Mouse (Mus musculus) lung, postnatal 36 days (tissue): ENCODE measurements around the gene Pnma3.
"Not testable (repeated sequence)": the region's sequence is repeated elsewhere in the genome, so short reads cannot be mapped to it uniquely, and the experiment has no call there.

Experiments used
- DNase-seq: peaks from one replicate; pipeline ENCODE4 v3.0.0; 2022; ENCODE audit warnings: mixed read lengths

The Pnma3 gene

GRCm38 (mm10) chrX:73064415-73064793 lies at the start of gene Pnma3:
Gene Pnma3 (plus strand): TSS chrX:73064787.
- no peak for DNase-seq

GRCm38 (mm10) chrX:73037003-73037402 lies 27.6 kb upstream of the Pnma3 start, which contains the start of gene Pnma5:
Gene Pnma5 (minus strand): TSS chrX:73037103.
- no peak for DNase-seq

- no peak for DNase-seq
Measured at GRCm38 (mm10) chrX:73038831-73039230, 25.8 kb upstream of the Pnma3 start.

DNA sequence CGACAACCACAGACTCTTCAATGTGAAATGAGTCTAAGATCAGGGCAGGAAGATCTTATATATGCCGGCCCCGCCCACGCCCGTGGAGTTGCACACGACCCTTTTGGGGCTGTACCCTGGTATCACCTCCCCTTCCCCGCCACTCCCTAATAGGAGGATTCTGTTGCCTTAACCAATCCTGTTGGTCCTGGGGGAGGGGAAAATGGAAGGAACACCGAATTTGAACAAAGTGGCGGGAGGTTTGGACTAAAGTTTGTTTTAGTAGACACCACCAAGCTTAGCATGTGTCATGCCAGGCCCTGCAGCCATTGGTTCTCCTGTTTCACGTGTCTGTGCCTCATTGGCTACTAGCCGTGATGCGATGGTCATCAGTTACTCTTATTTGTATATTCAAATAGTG lies 24.9 kb upstream of the Pnma3 start:
- no peak for DNase-seq

DNA sequence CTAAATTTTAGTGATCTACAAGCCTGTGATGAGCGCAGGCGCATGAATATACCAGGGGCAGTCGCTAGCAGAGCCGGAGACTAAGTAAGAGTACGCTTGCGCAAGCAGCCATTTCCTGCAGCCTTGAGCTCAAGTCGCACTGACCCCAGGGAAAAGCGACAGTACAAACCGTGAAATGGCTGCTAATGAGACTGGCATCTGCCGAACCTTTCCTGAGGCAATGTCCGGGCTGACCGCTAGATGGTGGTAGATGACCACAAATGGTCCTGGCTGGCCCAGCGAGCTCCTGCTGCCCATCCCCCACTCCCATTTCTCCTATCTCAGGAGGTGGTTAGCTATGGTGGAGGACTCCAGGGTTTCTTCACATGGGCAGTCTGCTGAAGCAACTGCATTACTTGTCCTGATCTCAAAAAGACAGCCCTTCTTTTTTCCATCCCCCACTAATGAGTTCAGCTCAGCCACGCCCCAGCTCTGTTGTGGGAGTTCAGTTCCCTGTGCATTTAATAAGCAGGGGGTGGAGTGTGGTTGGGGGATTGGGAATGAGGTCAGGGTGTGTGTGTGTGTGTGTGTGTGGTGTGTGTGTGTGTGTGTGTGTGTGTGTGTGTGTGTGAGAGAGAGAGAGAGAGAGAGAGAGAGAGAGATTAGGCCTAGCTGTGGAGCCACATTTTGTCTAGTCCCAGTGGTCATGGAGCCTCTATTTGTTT lies 10.6 kb upstream of the Pnma3 start:
- DNase-seq: peak; percentile 96

DNA sequence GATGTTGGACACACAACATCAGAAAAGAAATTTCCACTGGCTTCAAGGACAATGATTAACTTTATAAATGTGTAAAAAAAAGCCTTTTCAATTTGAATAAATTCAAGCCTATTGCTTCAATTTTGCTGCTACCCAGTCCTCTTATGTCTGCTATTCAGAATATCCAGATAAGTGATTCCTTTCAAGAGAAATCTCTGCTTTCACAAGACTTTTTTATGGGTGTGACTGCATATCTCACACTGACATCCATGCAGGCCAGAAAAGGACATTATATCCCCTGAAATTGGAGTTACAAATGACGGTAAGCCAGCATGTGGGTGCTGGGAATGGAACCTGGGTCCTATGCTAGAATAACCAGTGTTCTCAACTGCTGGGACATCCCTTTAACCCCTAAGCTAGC lies 3.1 kb upstream of the Pnma3 start:
- DNase-seq: no peak

- DNase-seq: no peak
Measured at GRCm38 (mm10) chrX:73062323-73062722, 2.3 kb upstream of the Pnma3 start.

DNA sequence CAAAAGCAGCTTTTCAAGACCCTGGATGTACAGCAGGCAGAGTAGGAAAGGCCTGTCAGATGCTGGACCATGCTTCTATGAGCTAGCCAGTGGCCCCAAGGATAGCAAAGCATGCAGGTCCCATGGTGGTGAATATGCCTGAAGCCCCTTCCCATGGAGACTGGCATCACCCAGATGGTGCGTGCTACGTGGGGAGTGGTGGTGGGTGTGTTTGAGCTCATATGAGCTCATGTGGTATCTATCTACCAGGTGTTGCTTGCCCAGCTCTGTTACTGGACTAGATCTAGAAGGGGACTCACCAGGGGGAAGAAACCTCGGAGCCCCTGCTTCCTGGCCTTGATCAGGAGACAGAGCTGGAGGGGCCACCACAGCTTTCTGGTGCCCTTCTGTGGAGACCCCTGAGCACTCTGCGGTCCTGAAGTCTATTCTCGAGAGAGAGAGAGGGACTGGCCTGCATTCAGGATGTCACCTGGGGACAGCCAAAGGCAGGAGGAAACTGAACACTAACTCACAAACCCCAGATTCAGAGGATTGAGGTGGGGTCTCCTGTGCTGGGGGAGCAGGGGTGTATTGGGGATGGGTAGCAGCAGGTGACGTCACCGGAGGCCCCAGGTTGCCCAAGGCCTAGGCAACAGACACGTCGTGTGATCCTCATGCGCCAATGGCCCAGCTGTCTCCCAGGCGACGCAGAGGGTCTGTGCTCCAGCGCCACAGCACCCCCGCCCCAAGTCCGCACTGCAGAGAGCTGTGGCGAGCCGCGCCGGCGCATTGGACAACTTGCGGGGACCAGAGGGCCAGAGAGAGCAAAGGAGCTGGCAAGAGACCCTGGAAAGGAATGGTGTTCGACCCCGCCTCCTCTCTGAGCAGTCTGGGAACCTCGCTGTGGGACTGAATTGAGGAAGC lies 824 bp upstream of the Pnma3 start:
- DNase-seq: no peak

GRCm38 (mm10) chrX:73066765-73067312 lies 2.3 kb downstream of the Pnma3 start:
- not testable (repeated sequence) for DNase-seq

DNA sequence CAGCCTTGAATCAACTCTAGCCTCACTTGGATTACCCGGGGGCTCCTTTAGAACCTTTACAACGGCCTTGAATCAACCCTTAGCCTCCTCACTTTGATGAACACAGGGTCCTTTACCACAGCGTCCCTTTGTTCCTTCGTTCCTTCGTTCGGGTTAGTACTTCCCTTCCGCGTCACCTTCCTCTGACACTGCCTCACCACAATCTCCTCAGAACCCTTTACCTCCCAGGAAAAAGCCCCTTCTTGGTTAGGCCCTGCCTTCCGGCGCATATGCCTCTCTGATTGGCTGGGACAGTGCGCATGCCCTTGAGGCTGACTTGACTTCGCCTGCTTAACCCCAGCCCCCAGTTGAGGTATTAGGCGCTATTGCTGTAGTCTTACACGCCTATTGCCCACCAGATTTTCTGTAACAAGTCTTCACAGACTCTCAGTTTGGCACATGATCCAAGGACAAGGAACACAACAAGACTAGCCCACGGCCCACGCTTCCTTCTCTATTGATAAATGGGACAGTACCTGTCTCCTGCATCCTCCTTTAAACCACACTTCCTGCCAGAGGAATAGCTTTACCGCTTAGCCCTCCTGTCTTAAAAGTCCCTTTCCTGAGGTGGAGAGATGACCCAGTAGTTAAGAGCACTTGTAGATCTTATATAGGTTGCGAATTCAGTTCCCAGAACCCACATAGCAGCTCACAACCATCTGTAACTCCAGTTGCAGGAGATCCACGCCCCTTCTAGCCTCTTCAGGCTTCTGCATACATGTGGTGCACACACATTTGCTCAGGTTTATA lies 17.9 kb downstream of the Pnma3 start, which contains the start of gene Xlr4a:
TSS of gene Xlr4a (minus strand) at position 212 of the 789 bp plus-strand sequence.
- DNase-seq: not testable (repeated sequence)

DNA sequence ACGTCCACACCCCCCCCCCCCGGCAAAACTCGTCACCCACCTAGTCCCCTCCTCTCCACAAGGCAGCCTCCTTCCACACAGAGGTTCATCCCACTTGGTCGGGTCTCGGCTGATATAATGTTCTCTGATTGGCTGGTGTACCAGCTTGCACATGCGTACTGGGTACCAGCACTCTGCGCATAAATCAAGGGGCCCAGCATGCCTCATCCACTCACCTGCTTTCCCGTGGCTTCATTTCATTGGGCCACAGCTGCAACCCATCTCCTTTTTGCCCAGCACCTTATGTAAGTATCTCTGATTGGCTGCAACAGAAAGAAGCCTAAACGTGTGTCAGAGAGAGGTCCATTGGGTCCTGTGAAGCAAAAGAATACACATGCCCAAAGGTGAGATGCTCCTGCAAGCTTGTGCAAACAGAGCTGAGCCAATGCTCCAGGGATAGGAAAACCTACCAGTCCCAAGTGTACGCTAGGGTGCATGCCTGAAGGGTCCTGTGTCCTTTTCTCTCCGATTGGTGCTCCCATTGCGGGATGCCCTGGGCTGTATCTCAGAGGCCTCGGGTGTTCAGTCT lies 32.4 kb downstream of the Pnma3 start, which contains the start of gene Xlr3a:
TSS of gene Xlr3a (minus strand) at position 155 of the 568 bp plus-strand sequence.
- DNase-seq: peak; percentile 1

- DNase-seq: not testable (repeated sequence)
Measured at GRCm38 (mm10) chrX:73116747-73117146, 52.2 kb downstream of the Pnma3 start, which contains the start of gene Gm14685. Gene Gm14685 (plus strand): TSS chrX:73117047.
